Mouse (Mus musculus) lung, embryonic 14.5 days (tissue): ENCODE measurements around the gene Trp63. TPM values are rescaled to one million over a fixed set of nuclear protein-coding genes. Genes with fewer than 3 reads are reported as not detected.
A peak's percentile ranks its signal among the peaks of the same experiment; 100 is the strongest.

Source experiments
- ATAC-seq: fragments of 200-750 bp; cut with Nextera tagmentation; 2 replicates; pipeline ENCODE4 v1.8.0; 2017; ENCODE audit warnings: mild to moderate bottlenecking, moderate TSS enrichment, moderate library complexity; ENCODE audit not compliant: insufficient read depth
- DNase-seq: peaks from one replicate; pipeline ENCODE4 v3.0.0-alpha.2; 2015
- H3K27ac ChIP-seq: fragments of 300-500 bp; sonication (generic); 2 replicates; pipeline ENCODE4 v1.5.1; 2014; ENCODE audit warnings: low read depth, mild to moderate bottlenecking, moderate library complexity
- H3K27me3 ChIP-seq: fragments of 300-500 bp; sonication (generic); 2 replicates; pipeline ENCODE4 v1.6.1; 2014; ENCODE audit warnings: low read length, control low read depth; ENCODE audit not compliant: insufficient read depth
- H3K36me3 ChIP-seq: fragments of 300-500 bp; sonication (generic); 2 replicates; pipeline ENCODE4 v1.6.1; 2014; ENCODE audit warnings: control low read depth; ENCODE audit not compliant: insufficient read depth
- H3K4me1 ChIP-seq: fragments of 300-500 bp; sonication (generic); 2 replicates; pipeline ENCODE4 v1.6.1; 2014; ENCODE audit warnings: antibody characterized with exemption, control low read depth; ENCODE audit not compliant: insufficient read depth
- H3K4me2 ChIP-seq: fragments of 300-500 bp; sonication (generic); 2 replicates; pipeline ENCODE4 v1.6.1; 2014; ENCODE audit warnings: mild to moderate bottlenecking
- H3K4me3 ChIP-seq: fragments of 300-500 bp; sonication (generic); 2 replicates; pipeline ENCODE4 v1.5.1; 2014; ENCODE audit warnings: low read depth, low read length
- H3K9ac ChIP-seq: fragments of 300-500 bp; sonication (generic); 2 replicates; pipeline ENCODE4 v1.6.1; 2014
- H3K9me3 ChIP-seq: fragments of 300-500 bp; sonication (generic); 2 replicates; pipeline ENCODE4 v1.6.1; 2016; ENCODE audit warnings: low read depth, low read length, control low read depth
- CTCF ChIP-seq: IDR thresholded peaks from 2 replicates; pipeline ENCODE4 v1.5.1; 2016; ENCODE audit warnings: antibody characterized with exemption, low read depth
- WGBS: fragments of 180-500 bp; shearing (Covaris S2); extraction: QIAGEN DNeasy Blood & Tissue Kit; methylation state at CpG from one replicate; pipeline ENCODE4 v1.1.7; 2014; 5-methylcytosine and 5-hydroxymethylcytosine counted together
- polyA plus RNA-seq: library from polyadenylated mRNA; unstranded; fragments of >200 nt; fragmentation: Nextera tagmentation; extraction: Ambion mirVana; gene quantifications from 2 replicates; pipeline ENCODE4 v1.2.1, GENCODE M21; 2014

Gene Trp63
- polyA plus RNA-seq, 1 experiment from 2014 or later = 0.96 TPM

- Histone ChIP-seq H3K4me3 (no peak overlapping the region), H3K4me1 (no peaks in the 10 kb centered on the region), H3K9ac (no peak overlapping the region), H3K9me3 (no peaks in the 10 kb centered on the region), H3K27ac (no peak overlapping the region), H3K4me2 (no peak overlapping the region), H3K36me3 (no peaks in the 10 kb centered on the region), H3K27me3 (no peaks in the 10 kb centered on the region)
- 80% methylated on average over 13 of the region's 13 CpGs for WGBS
- ATAC-seq (no peak; the same call in 1 of the 2 replicates), DNase-seq (no peak)
- no peak for TF ChIP-seq CTCF
Observed at GRCm38 (mm10) chr16:25843625-25844024, 160.1 kb downstream of the Trp63 start.

GRCm38 (mm10) chr16:25846611-25847010, 163.0 kb downstream of the Trp63 start:
- no peaks in the 10 kb centered on the region for H3K27me3 ChIP-seq

GRCm38 (mm10) chr16:25848474-25848873, 164.9 kb downstream of the Trp63 start:
- TF ChIP-seq CTCF = no peak
- DNase-seq (no peak), ATAC-seq (no peak)
- no peaks in the 10 kb centered on the region for H3K36me3 ChIP-seq
- no peak overlapping the region for H3K4me3 ChIP-seq
- no peaks in the 10 kb centered on the region for H3K9me3 ChIP-seq
- H3K4me1 ChIP-seq = no peaks in the 10 kb centered on the region
- 67% methylated on average over 2 of the region's 2 CpGs for whole genome bisulfite sequencing
- no peak overlapping the region for H3K9ac ChIP-seq
- H3K27me3 ChIP-seq = no peaks in the 10 kb centered on the region
- no peak overlapping the region for H3K4me2 ChIP-seq
- no peak overlapping the region for H3K27ac ChIP-seq

More at GRCm38 (mm10) chr16:25846611-25847010, 163.0 kb downstream of the Trp63 start:
- Histone ChIP-seq H3K9me3 (no peaks in the 10 kb centered on the region), H3K4me2 (no peak overlapping the region), H3K9ac (no peak overlapping the region), H3K27ac (no peak overlapping the region), H3K36me3 (no peaks in the 10 kb centered on the region), H3K4me1 (no peaks in the 10 kb centered on the region), H3K4me3 (no peak overlapping the region)
- WGBS = 90% methylated on average over 5 of the region's 5 CpGs
- no peak for DNase-seq
- no peak for ATAC-seq
- TF ChIP-seq CTCF = no peak

GRCm38 (mm10) chr16:25849593-25850464, 166.3 kb downstream of the Trp63 start:
- Histone ChIP-seq H3K36me3 (no peaks in the 10 kb centered on the region), H3K9ac (no peak overlapping the region), H3K4me3 (no peak overlapping the region), H3K4me1 (no peaks in the 10 kb centered on the region), H3K27ac (no peak overlapping the region), H3K27me3 (no peaks in the 10 kb centered on the region), H3K9me3 (no peaks in the 10 kb centered on the region), H3K4me2 (no peak overlapping the region)
- DNase-seq = no peak
- TF ChIP-seq CTCF = no peak
- WGBS = 45% methylated on average over 13 of the region's 13 CpGs
- no peak for ATAC-seq

- 71% methylated on average over 8 of the region's 8 CpGs for WGBS
- DNase-seq (peak; percentile 67), ATAC-seq (no peak)
- H3K27ac ChIP-seq = no peak overlapping the region
- no peaks in the 10 kb centered on the region for H3K9me3 ChIP-seq
- H3K27me3 ChIP-seq = no peaks in the 10 kb centered on the region
- H3K4me3 ChIP-seq = no peak overlapping the region
- no peak overlapping the region for H3K9ac ChIP-seq
- no peaks in the 10 kb centered on the region for H3K4me1 ChIP-seq
- no peaks in the 10 kb centered on the region for H3K36me3 ChIP-seq
- no peak for TF ChIP-seq CTCF
- H3K4me2 ChIP-seq = no peak overlapping the region
Observed at GRCm38 (mm10) chr16:25860731-25861505, 177.4 kb downstream of the Trp63 start.

GRCm38 (mm10) chr16:25865096-25865869, 181.7 kb downstream of the Trp63 start:
- 54% methylated on average over 7 of the region's 7 CpGs for WGBS
- no peak; the same call in 1 of the 2 replicates for ATAC-seq
- H3K27ac ChIP-seq = no peak overlapping the region

More at GRCm38 (mm10) chr16:25865096-25865869, 181.7 kb downstream of the Trp63 start:
- DNase-seq = peak; percentile 62
- Histone ChIP-seq H3K4me2 (no peak overlapping the region), H3K4me1 (no peaks in the 10 kb centered on the region), H3K27me3 (no peaks in the 10 kb centered on the region), H3K9me3 (no peaks in the 10 kb centered on the region), H3K9ac (no peak overlapping the region), H3K4me3 (no peak overlapping the region), H3K36me3 (no peaks in the 10 kb centered on the region)
- no peak for TF ChIP-seq CTCF
